Mouse (Mus musculus) G1E (cell line): Measurements from ENCODE around the gene Mpv17. TPM values are rescaled to one million over a fixed set of nuclear protein-coding genes. Genes with fewer than 3 reads are reported as not detected.

Experiments used
- ATAC-seq: 2 replicates; pipeline ENCODE4 v1.8.0; 2016; ENCODE audit warnings: mild to moderate bottlenecking; ENCODE audit not compliant: insufficient number of reproducible peaks, poor library complexity, low FRiP score, severe bottlenecking; ENCODE audit errors: extremely low read depth
- DNase-seq: peaks from one replicate; pipeline ENCODE4 v3.0.0; 2012; ENCODE audit warnings: low spot score
- H3K27me3 ChIP-seq: 2 replicates; pipeline ENCODE4 v1.6.1; 2012; ENCODE audit warnings: mild to moderate bottlenecking, low read length, inconsistent platforms; ENCODE audit not compliant: insufficient read depth
- H3K36me3 ChIP-seq: replicated peaks from 2 replicates; pipeline ENCODE3; 2012; ENCODE audit warnings: mild to moderate bottlenecking, inconsistent platforms
- H3K4me1 ChIP-seq: 2 replicates; pipeline ENCODE4 v1.6.1; 2012; ENCODE audit warnings: low read depth, low read length, inconsistent platforms, mixed read lengths; ENCODE audit not compliant: insufficient read depth
- H3K4me3 ChIP-seq: 2 replicates; pipeline ENCODE4 v1.5.1; 2012; ENCODE audit warnings: low read depth, mild to moderate bottlenecking, inconsistent platforms, low read length, moderate library complexity, mixed read lengths
- H3K9me3 ChIP-seq: replicated peaks from 2 replicates; pipeline ENCODE4 v1.6.1; 2012; ENCODE audit warnings: inconsistent platforms
- CTCF ChIP-seq: IDR thresholded peaks from 2 replicates; pipeline ENCODE4 v1.5.1; 2012; ENCODE audit warnings: low read depth, low read length, inconsistent platforms, mixed read lengths
- GATA1 ChIP-seq: IDR thresholded peaks from 2 replicates; pipeline ENCODE4 v1.6.1; 2012; ENCODE audit warnings: borderline replicate concordance, low read length, inconsistent platforms, mixed read lengths
- GATA2 ChIP-seq: IDR thresholded peaks from 2 replicates; pipeline ENCODE4 v1.6.1; 2012; ENCODE audit warnings: low read depth, low read length, inconsistent platforms, borderline replicate concordance
- POLR2AphosphoS5 ChIP-seq: IDR thresholded peaks from 2 replicates; pipeline ENCODE4 v1.6.1; 2012; ENCODE audit warnings: low read depth, low read length, inconsistent platforms; ENCODE audit not compliant: insufficient replicate concordance
- TAL1 ChIP-seq: conservative IDR thresholded peaks from 2 replicates; pipeline ENCODE4 v1.6.1; 2012; ENCODE audit warnings: low read depth, low read length, inconsistent platforms, mixed read lengths
- polyA plus RNA-seq: library from polyadenylated mRNA; stranded (reverse); fragments of >175 nt; gene quantifications from 2 replicates; pipeline ENCODE4 v1.2.3, GENCODE M21; 2012
- total RNA-seq, 2 experiments: library from RNA; stranded (forward) in 1 of 2; stranded (reverse) in 1 of 2; fragments of 200-1000 nt in 1 of 2; fragments of >200 nt in 1 of 2; fragmentation: Nextera tagmentation in 1 of 2; gene quantifications; 2 replicates each; pipeline ENCODE4 v1.2.3; 2014 to 2017

Gene Mpv17
- total and polyA plus RNA-seq, 3 experiments: 27.7 to 70.3 (median 56.6) TPM

GRCm38 (mm10) chr5:31164878-31165277 is 10.8 kb upstream of the Mpv17 start:
- no peaks in the 10 kb centered on the region for H3K27me3 ChIP-seq
- H3K4me1 ChIP-seq: peaks cover 9% of the 10 kb centered on the region
- peaks cover 97% of the 10 kb centered on the region for H3K36me3 ChIP-seq
- H3K4me3 ChIP-seq: no peak overlapping the region
- ATAC-seq: no peak
- H3K9me3 ChIP-seq: no peaks in the 10 kb centered on the region
- TF ChIP-seq POLR2AphosphoS5 (no peak), CTCF (no peak), TAL1 (no peak), GATA2 (no peak), GATA1 (no peak)
- no peak for DNase-seq

- Histone ChIP-seq H3K4me3 (no peak overlapping the region), H3K27me3 (no peaks in the 10 kb centered on the region), H3K36me3 (peaks cover 97% of the 10 kb centered on the region), H3K9me3 (no peaks in the 10 kb centered on the region), H3K4me1 (peaks cover 9% of the 10 kb centered on the region)
- DNase-seq (no peak), ATAC-seq (no peak)
- no peak for TF ChIP-seq CTCF
- TF ChIP-seq GATA2: no peak
- TF ChIP-seq TAL1: no peak
- no peak for TF ChIP-seq GATA1
Measured at GRCm38 (mm10) chr5:31162462-31162861, 8.4 kb upstream of the Mpv17 start.

DNA sequence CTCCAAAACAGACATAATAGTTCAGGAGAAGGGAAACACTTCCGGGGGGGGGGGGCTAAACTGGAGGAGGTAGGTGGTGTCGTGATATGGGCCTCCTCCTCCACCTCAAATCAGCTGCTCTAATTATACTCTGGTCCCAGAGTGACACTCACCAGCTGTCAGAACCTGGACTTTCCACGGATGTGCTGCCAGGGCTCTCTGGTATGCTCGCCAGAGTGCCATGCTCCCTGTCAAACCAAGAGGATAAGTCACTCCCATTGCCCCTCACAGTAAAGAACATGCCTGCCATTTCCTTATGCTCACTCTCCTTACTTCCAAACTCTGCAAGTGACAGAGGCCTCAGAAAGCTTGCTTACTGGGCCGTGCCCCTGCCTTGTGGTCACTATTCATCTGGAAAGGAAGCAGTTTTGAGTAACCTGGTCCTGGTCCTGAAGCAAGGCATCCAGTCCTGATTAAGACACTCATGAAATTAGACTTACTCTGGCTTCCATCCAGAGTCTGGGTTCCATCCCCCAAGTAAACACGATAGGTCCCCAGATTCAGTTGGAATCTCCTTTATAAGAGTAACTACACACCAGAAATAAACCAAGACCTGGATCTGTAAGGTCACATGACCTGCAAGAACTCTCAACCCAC is 417 bp downstream of the Mpv17 start:
- ATAC-seq (no peak), DNase-seq (no peak)
- no peak for TF ChIP-seq GATA1
- no peak for TF ChIP-seq CTCF
- TF ChIP-seq TAL1: no peak
- TF ChIP-seq POLR2AphosphoS5: no peak
- TF ChIP-seq GATA2: no peak
- peaks cover 69% of the 10 kb centered on the region for H3K36me3 ChIP-seq
- H3K27me3 ChIP-seq: no peaks in the 10 kb centered on the region
- H3K4me1 ChIP-seq: peaks cover 33% of the 10 kb centered on the region
- H3K9me3 ChIP-seq: no peaks in the 10 kb centered on the region
- peak overlapping the region; percentile 84 for H3K4me3 ChIP-seq

- Histone ChIP-seq H3K4me3 (no peak overlapping the region), H3K27me3 (no peaks in the 10 kb centered on the region), H3K36me3 (peaks cover 69% of the 10 kb centered on the region), H3K9me3 (no peaks in the 10 kb centered on the region), H3K4me1 (peaks cover 36% of the 10 kb centered on the region)
- no peak for TF ChIP-seq GATA1
- TF ChIP-seq POLR2AphosphoS5: no peak
- TF ChIP-seq CTCF: no peak
- TF ChIP-seq TAL1: no peak
- no peak for TF ChIP-seq GATA2
- no peak for ATAC-seq
- DNase-seq: no peak
Measured at GRCm38 (mm10) chr5:31151746-31152145, 2.3 kb downstream of the Mpv17 start.

GRCm38 (mm10) chr5:31149781-31150180 is 4.3 kb downstream of the Mpv17 start:
- TF ChIP-seq TAL1 (no peak), GATA2 (no peak), CTCF (no peak), GATA1 (no peak), POLR2AphosphoS5 (no peak)
- DNase-seq (no peak), ATAC-seq (no peak)
- H3K27me3 ChIP-seq: no peaks in the 10 kb centered on the region
- H3K4me1 ChIP-seq: peaks cover 30% of the 10 kb centered on the region
- H3K36me3 ChIP-seq: peaks cover 75% of the 10 kb centered on the region
- no peaks in the 10 kb centered on the region for H3K9me3 ChIP-seq
- H3K4me3 ChIP-seq: no peak overlapping the region

- H3K27me3 ChIP-seq: peaks cover 27% of the 10 kb centered on the region
- TF ChIP-seq CTCF: no peak
- no peak for TF ChIP-seq POLR2AphosphoS5
- no peak for TF ChIP-seq TAL1
- TF ChIP-seq GATA2: no peak
- no peak for TF ChIP-seq GATA1
- peaks cover 5% of the 10 kb centered on the region; the same call in 1 of the 2 replicates for H3K4me1 ChIP-seq
- no peak overlapping the region for H3K4me3 ChIP-seq
- ATAC-seq (no peak), DNase-seq (no peak)
- peaks cover 19% of the 10 kb centered on the region for H3K36me3 ChIP-seq
- peaks cover 7% of the 10 kb centered on the region for H3K9me3 ChIP-seq
Measured at GRCm38 (mm10) chr5:31138968-31139425, 15.1 kb downstream of the Mpv17 start.
